16 mouse cellular contexts compared by ENCODE assay signal in the genomic region with DNA sequence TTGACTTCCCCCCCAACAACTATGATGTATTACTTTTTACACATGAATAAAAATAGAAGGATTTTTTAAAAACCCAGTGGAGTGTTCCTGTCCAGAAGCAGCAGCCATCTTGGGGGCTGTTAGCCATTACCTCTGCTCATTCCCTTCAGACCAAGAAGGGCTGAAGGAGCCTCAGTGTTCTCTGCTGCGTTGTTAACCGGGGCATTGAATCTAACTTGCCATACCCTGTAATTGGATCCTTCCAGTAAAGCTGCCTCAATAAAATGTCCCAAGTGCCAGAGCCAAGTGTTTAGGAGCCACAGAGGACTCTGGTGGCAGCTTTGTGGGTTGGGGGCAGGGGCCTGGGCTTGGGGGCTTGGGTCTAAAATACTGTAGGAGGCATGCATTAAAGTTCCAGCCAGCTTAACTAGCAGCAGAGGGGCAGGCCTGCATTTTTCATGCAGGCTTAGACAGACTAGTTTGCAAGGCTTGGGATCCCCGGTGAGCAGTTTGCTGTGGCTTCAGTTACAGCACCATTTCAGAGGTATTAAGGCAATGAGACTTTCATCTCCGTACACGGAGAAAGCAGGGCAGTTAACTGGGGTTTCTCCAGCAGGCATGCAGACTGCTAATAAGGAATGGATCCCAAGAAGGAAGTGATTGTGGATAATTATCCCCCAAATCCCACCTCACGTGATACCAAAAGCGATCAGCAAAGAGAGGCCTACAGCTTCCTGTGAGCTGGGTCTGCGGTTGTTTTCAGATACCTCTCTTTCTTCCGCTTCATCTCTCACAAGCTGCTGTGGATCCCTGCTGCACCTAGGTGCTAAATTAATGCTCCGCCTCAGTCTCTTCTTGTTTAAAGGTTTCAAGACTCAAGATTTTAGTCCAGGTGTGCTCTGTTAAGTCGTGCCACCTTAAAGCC.
DNase-seq lines count a peak whose midpoint lies in the region; ATAC-seq lines count a peak whose summit lies in the region.
"Had no signal": no experiment of that assay in that cellular context is flagged by ENCODE, and none has a peak within 500 bp of the region (broad histone marks: within the 10 kb centered on the region; RNA-seq: fewer than 3 reads in every experiment).

No protein-coding gene starts in this region.

- H3K27ac ChIP-seq in hindbrain, embryonic 13.5 days: peak overlapping the region; percentile 71
- H3K27ac ChIP-seq in hindbrain, embryonic 12.5 days: no peak overlapping the region; the same call in 1 of the 2 replicates
- H3K27ac ChIP-seq in embryonic facial prominence, embryonic 14.5 days (replicated peaks; ENCODE audit: low read depth, low read length): peak overlapping the region; percentile 63
- peak overlapping the region; percentile 94 for H3K27ac ChIP-seq in limb, embryonic 13.5 days
- H3K27ac ChIP-seq in neural tube, embryonic 15.5 days (replicated peaks): peak overlapping the region; percentile 78
- H3K27ac ChIP-seq: heart, adult 2 months had no signal

- H3K4me2 ChIP-seq in hindbrain, embryonic 13.5 days: no peak overlapping the region
- no peak overlapping the region for H3K4me2 ChIP-seq in hindbrain, embryonic 12.5 days (replicated peaks)
- H3K4me2 ChIP-seq in embryonic facial prominence, embryonic 14.5 days (ENCODE audit: low read depth, low read length): no peak overlapping the region
- H3K4me2 ChIP-seq in limb, embryonic 13.5 days (replicated peaks): peak overlapping the region; percentile 30; the same call in 1 of the 2 replicates
- no peak overlapping the region for H3K4me2 ChIP-seq in neural tube, embryonic 15.5 days

- ATAC-seq in hindbrain, embryonic 13.5 days (ENCODE audit: low FRiP score): no peak
- ATAC-seq in hindbrain, embryonic 12.5 days (ENCODE audit: low FRiP score): no peak
- ATAC-seq in embryonic facial prominence, embryonic 14.5 days (ENCODE audit: low read depth): peak; percentile 65
- peak; percentile 94 for ATAC-seq in limb, embryonic 13.5 days (ENCODE audit: low FRiP score, low read depth)
- ATAC-seq in neural tube, embryonic 15.5 days (ENCODE audit: low FRiP score): peak; percentile 92

- peak; percentile 48 for DNase-seq in embryonic facial prominence, embryonic 14.5 days (ENCODE audit: low spot score)
- DNase-seq in left cerebral cortex, postnatal 25 days (ENCODE audit: low spot score in 2 of 2): no peak
- no peak for DNase-seq in cerebellum, adult 8-10 months
- DNase-seq in left cerebral cortex, postnatal 4 days: no peak
- DNase-seq: B cell, adult 2 months; cerebellum, adult 18-20 months; heart, adult 2 months; kidney, postnatal 10 days; lung, postnatal 4 days; right cerebral cortex, postnatal 4 days had no signal

- WGBS in hindbrain, embryonic 13.5 days: 66% methylated on average over 11 of the region's 11 CpGs
- 65% methylated on average over 11 of the region's 11 CpGs for WGBS in hindbrain, embryonic 12.5 days
- WGBS in embryonic facial prominence, embryonic 14.5 days: 38% methylated on average over 11 of the region's 11 CpGs
- WGBS in limb, embryonic 13.5 days: 10% methylated on average over 11 of the region's 11 CpGs
- WGBS in neural tube, embryonic 15.5 days: 35% methylated on average over 11 of the region's 11 CpGs

- no peak overlapping the region for H3K4me3 ChIP-seq in hindbrain, embryonic 13.5 days
- H3K4me3 ChIP-seq in hindbrain, embryonic 12.5 days: no peak overlapping the region
- H3K4me3 ChIP-seq in embryonic facial prominence, embryonic 14.5 days (ENCODE audit: low read depth, low read length): no peak overlapping the region
- H3K4me3 ChIP-seq in limb, embryonic 13.5 days: no peak overlapping the region
- H3K4me3 ChIP-seq in neural tube, embryonic 15.5 days (replicated peaks): no peak overlapping the region
- H3K4me3 ChIP-seq: erythroblast, embryonic 14.5 days; heart, adult 2 months; myocyte had no signal

- H3K4me1 ChIP-seq in hindbrain, embryonic 13.5 days (replicated peaks): no peaks in the 10 kb centered on the region
- 0 out of 2 replicates have a peak, but pooled peaks cover 3% of the 10 kb centered on the region for H3K4me1 ChIP-seq in hindbrain, embryonic 12.5 days
- peaks cover 11% of the 10 kb centered on the region for H3K4me1 ChIP-seq in embryonic facial prominence, embryonic 14.5 days (ENCODE audit: control insufficient read depth, insufficient read depth, low read length)
- H3K4me1 ChIP-seq in limb, embryonic 13.5 days: peaks cover 28% of the 10 kb centered on the region
- peaks cover 12% of the 10 kb centered on the region for H3K4me1 ChIP-seq in neural tube, embryonic 15.5 days

- H3K9ac ChIP-seq in hindbrain, embryonic 13.5 days: no peak overlapping the region
- H3K9ac ChIP-seq in hindbrain, embryonic 12.5 days: no peak overlapping the region
- H3K9ac ChIP-seq in embryonic facial prominence, embryonic 14.5 days (ENCODE audit: low read depth, low read length): peak overlapping the region; percentile 14; the same call in 1 of the 2 replicates
- H3K9ac ChIP-seq in limb, embryonic 13.5 days: no peak overlapping the region
- no peak overlapping the region for H3K9ac ChIP-seq in neural tube, embryonic 15.5 days (replicated peaks)

- H3K36me3 ChIP-seq in hindbrain, embryonic 13.5 days: no peaks in the 10 kb centered on the region
- no peaks in the 10 kb centered on the region for H3K36me3 ChIP-seq in hindbrain, embryonic 12.5 days
- H3K36me3 ChIP-seq in embryonic facial prominence, embryonic 14.5 days (ENCODE audit: control insufficient read depth, insufficient read depth, low read length): no peaks in the 10 kb centered on the region
- H3K36me3 ChIP-seq in limb, embryonic 13.5 days: no peaks in the 10 kb centered on the region
- H3K36me3 ChIP-seq in neural tube, embryonic 15.5 days: no peaks in the 10 kb centered on the region

- intact Hi-C loops in left cerebral cortex, postnatal 25 days (cut with DNase I): no loop called here
- intact Hi-C loops in left cerebral cortex, postnatal 4 days (cut with DNase I): no loop called here

- H3K9me3 ChIP-seq in hindbrain, embryonic 13.5 days: no peaks in the 10 kb centered on the region
- H3K9me3 ChIP-seq in hindbrain, embryonic 12.5 days (replicated peaks): no peaks in the 10 kb centered on the region
- no peaks in the 10 kb centered on the region for H3K9me3 ChIP-seq in embryonic facial prominence, embryonic 14.5 days (ENCODE audit: control insufficient read depth, low read length)
- H3K9me3 ChIP-seq in limb, embryonic 13.5 days: no peaks in the 10 kb centered on the region
- no peaks in the 10 kb centered on the region for H3K9me3 ChIP-seq in neural tube, embryonic 15.5 days (replicated peaks)

- H3K27me3 ChIP-seq in hindbrain, embryonic 13.5 days: no peaks in the 10 kb centered on the region
- no peaks in the 10 kb centered on the region for H3K27me3 ChIP-seq in hindbrain, embryonic 12.5 days
- H3K27me3 ChIP-seq in embryonic facial prominence, embryonic 14.5 days (replicated peaks; ENCODE audit: control insufficient read depth, insufficient read depth, low read length): no peaks in the 10 kb centered on the region
- no peaks in the 10 kb centered on the region for H3K27me3 ChIP-seq in limb, embryonic 13.5 days
- H3K27me3 ChIP-seq in neural tube, embryonic 15.5 days (replicated peaks): no peaks in the 10 kb centered on the region

Comparison
In these comparisons a context has a peak if more than half of its experiments do, and no peak if none do; other contexts are left out.
1. ATAC-seq: peak in embryonic facial prominence, embryonic 14.5 days (single experiment), limb, embryonic 13.5 days (single experiment) and neural tube, embryonic 15.5 days (single experiment); none in hindbrain, embryonic 13.5 days (single experiment) and hindbrain, embryonic 12.5 days (single experiment).